Mouse (Mus musculus) stomach, postnatal 0 days (tissue): ENCODE measurements around the gene Tamm41.

Experiments
- CTCF ChIP-seq: IDR thresholded peaks from 2 replicates; pipeline ENCODE4 v1.5.1; 2016; ENCODE audit warnings: antibody characterized with exemption, low read depth, mild to moderate bottlenecking, moderate library complexity
- EP300 ChIP-seq: optimal IDR thresholded peaks from 2 replicates; pipeline ENCODE3; 2016; ENCODE audit warnings: antibody characterized with exemption

GRCm38 (mm10) chr6:115072024-115072423, 34.3 kb upstream of the Tamm41 start:
- no peak for TF ChIP-seq CTCF
- TF ChIP-seq EP300 = no peak
